Mouse (Mus musculus) MEL (cell line): Measurements from ENCODE around the gene Elfn2. TPM values are rescaled to one million over a fixed set of nuclear protein-coding genes. Genes with fewer than 3 reads are reported as not detected.

Experiments
- DNase-seq: peaks from one replicate; pipeline ENCODE4 v3.0.0; 2011; ENCODE audit warnings: low read depth, low spot score
- H3K27ac ChIP-seq: 2 replicates; pipeline ENCODE4 v1.5.1; 2012; ENCODE audit warnings: low read depth, mild to moderate bottlenecking, control low read depth, low read length, moderate library complexity; ENCODE audit not compliant: control insufficient read depth
- H3K27me3 ChIP-seq, 2 experiments: fragments of 150-350 bp in 1 of 2; sonication (generic) in 1 of 2; 2 replicates each; pipeline ENCODE4 v1.6.1; 2012; ENCODE audit warnings: low read length in 2 of 2, mild to moderate bottlenecking in 2 of 2, improper control_type of control experiment in 1 of 2, moderate library complexity in 1 of 2; ENCODE audit not compliant: insufficient read depth in 2 of 2, control insufficient read depth in 1 of 2
- H3K36me3 ChIP-seq, 2 experiments: 2 replicates each; pipeline ENCODE4 v1.6.1; 2012 to 2014; ENCODE audit warnings: low read length in 2 of 2, improper control_type of control experiment in 1 of 2, inconsistent platforms in 1 of 2, mild to moderate bottlenecking in 1 of 2; ENCODE audit not compliant: insufficient read depth in 2 of 2, control insufficient read depth in 1 of 2
- H3K4me1 ChIP-seq, 2 experiments: fragments of 150-350 bp in 1 of 2; sonication (generic) in 1 of 2; 2 replicates each; pipeline ENCODE4 v1.6.1; 2012; ENCODE audit warnings: low read length in 2 of 2, improper control_type of control experiment in 1 of 2, mild to moderate bottlenecking in 1 of 2; ENCODE audit not compliant: insufficient read depth in 2 of 2, control insufficient read depth in 1 of 2
- H3K4me3 ChIP-seq, 2 experiments: fragments of 150-350 bp in 1 of 2; sonication (generic) in 1 of 2; 2 replicates each; pipeline ENCODE4 v1.5.1; 2012; ENCODE audit warnings: low read depth in 2 of 2, low read length in 2 of 2, mild to moderate bottlenecking in 2 of 2, moderate library complexity in 2 of 2, control low read depth in 1 of 2, improper control_type of control experiment in 1 of 2; ENCODE audit not compliant: control insufficient read depth in 1 of 2, insufficient read depth in 1 of 2
- H3K79me2 ChIP-seq: 2 replicates; pipeline ENCODE4 v1.6.1; 2012; ENCODE audit warnings: mild to moderate bottlenecking, low read length, moderate library complexity; ENCODE audit not compliant: control insufficient read depth, poor library complexity, insufficient read depth
- H3K9ac ChIP-seq: 2 replicates; pipeline ENCODE4 v1.6.1; 2012; ENCODE audit warnings: low read depth, mild to moderate bottlenecking, control low read depth, low read length, moderate library complexity; ENCODE audit not compliant: control insufficient read depth, poor library complexity, severe bottlenecking
- H3K9me3 ChIP-seq: fragments of 150-350 bp; sonication (generic); replicated peaks from 2 replicates; pipeline ENCODE4 v1.6.1; 2012; ENCODE audit warnings: mild to moderate bottlenecking, low read length, improper control_type of control experiment, moderate library complexity; ENCODE audit not compliant: insufficient read depth
- BHLHE40 ChIP-seq: IDR thresholded peaks from 2 replicates; pipeline ENCODE4 v1.6.1; 2012; ENCODE audit warnings: low read depth, mild to moderate bottlenecking, inconsistent platforms, low read length, improper control_type of control experiment, borderline replicate concordance
- CHD2 ChIP-seq: IDR thresholded peaks from 2 replicates; pipeline ENCODE4 v1.6.1; 2011; ENCODE audit warnings: low read length, improper control_type of control experiment
- CTCF ChIP-seq, 3 experiments: IDR thresholded peaks in 2 of 3; conservative IDR thresholded peaks in 1 of 3; 2 replicates each; pipeline ENCODE4 v1.5.1; 2011 to 2012; ENCODE audit warnings: low read length in 3 of 3, low read depth in 2 of 3, mild to moderate bottlenecking in 2 of 3, improper control_type of control experiment in 1 of 3, inconsistent platforms in 1 of 3, mixed read lengths in 1 of 3, moderate library complexity in 1 of 3; ENCODE audit not compliant: control insufficient read depth in 1 of 3, insufficient read depth in 1 of 3, poor library complexity in 1 of 3, severe bottlenecking in 1 of 3
- GABPA ChIP-seq: IDR thresholded peaks from 2 replicates; pipeline ENCODE4 v1.6.1; 2012; ENCODE audit warnings: low read depth, mild to moderate bottlenecking, inconsistent platforms, low read length, improper control_type of control experiment, moderate library complexity
- HCFC1 ChIP-seq: IDR thresholded peaks from 2 replicates; pipeline ENCODE4 v1.6.1; 2012; ENCODE audit warnings: low read depth, mild to moderate bottlenecking, inconsistent platforms, low read length, improper control_type of control experiment, moderate library complexity
- KAT2A ChIP-seq: conservative IDR thresholded peaks from 2 replicates; pipeline ENCODE4 v1.6.1; 2012; ENCODE audit warnings: low read depth, low read length, improper control_type of control experiment, inconsistent platforms
- MAX ChIP-seq: IDR thresholded peaks from 2 replicates; pipeline ENCODE4 v1.6.1; 2011; ENCODE audit warnings: low read length, improper control_type of control experiment
- MEF2A ChIP-seq: IDR thresholded peaks from 2 replicates; pipeline ENCODE4 v1.6.1; 2014; ENCODE audit warnings: low read depth, mild to moderate bottlenecking, inconsistent platforms, low read length, improper control_type of control experiment; ENCODE audit not compliant: poor library complexity, insufficient replicate concordance, severe bottlenecking; ENCODE audit errors: extremely low read depth
- MXI1 ChIP-seq: IDR thresholded peaks from 2 replicates; pipeline ENCODE4 v1.6.1; 2011; ENCODE audit warnings: mild to moderate bottlenecking, low read depth, low read length, improper control_type of control experiment
- MYC ChIP-seq: IDR thresholded peaks from 2 replicates; pipeline ENCODE4 v1.6.1; 2011; ENCODE audit warnings: low read depth, mild to moderate bottlenecking, low read length, improper control_type of control experiment, moderate library complexity
- NELFE ChIP-seq: IDR thresholded peaks from 2 replicates; pipeline ENCODE4 v1.6.1; 2011; ENCODE audit warnings: low read depth, low read length, improper control_type of control experiment
- POLR2A ChIP-seq, 2 experiments: IDR thresholded peaks; 2 replicates each; pipeline ENCODE4 v1.6.1; 2011 to 2012; ENCODE audit warnings: low read length in 2 of 2, mild to moderate bottlenecking in 2 of 2, control low read depth in 1 of 2, improper control_type of control experiment in 1 of 2, low read depth in 1 of 2, moderate library complexity in 1 of 2; ENCODE audit not compliant: control insufficient read depth in 1 of 2, insufficient read depth in 1 of 2, poor library complexity in 1 of 2
- POLR2AphosphoS5 ChIP-seq: IDR thresholded peaks from 2 replicates; pipeline ENCODE4 v1.6.1; 2012; ENCODE audit warnings: low read depth, borderline replicate concordance, mild to moderate bottlenecking, inconsistent platforms, low read length, moderate library complexity, mixed read lengths
- SIN3A ChIP-seq: IDR thresholded peaks from 2 replicates; pipeline ENCODE4 v1.6.1; 2012; ENCODE audit warnings: low read length, improper control_type of control experiment, inconsistent platforms
- TBP ChIP-seq: IDR thresholded peaks from 2 replicates; pipeline ENCODE4 v1.8.0; 2011; ENCODE audit warnings: low read depth, low read length, improper control_type of control experiment
- ZC3H11A ChIP-seq: IDR thresholded peaks from 2 replicates; pipeline ENCODE4 v1.6.1; 2012; ENCODE audit warnings: low read depth, mild to moderate bottlenecking, inconsistent platforms, low read length, improper control_type of control experiment
- ZKSCAN1 ChIP-seq: IDR thresholded peaks from 2 replicates; pipeline ENCODE4 v1.6.1; 2012; ENCODE audit warnings: low read depth, mild to moderate bottlenecking, inconsistent platforms, low read length, improper control_type of control experiment, moderate library complexity
- polyA plus RNA-seq, 2 experiments: library from polyadenylated mRNA; stranded (reverse) in 1 of 2; unstranded in 1 of 2; fragments of >175 nt in 1 of 2; fragments of >200 nt in 1 of 2; gene quantifications; 2 replicates each; pipeline versions ENCODE4 v1.2.1 to v1.2.4; 2012; ENCODE audit warnings: low replicate concordance in 2 of 2, low read depth in 1 of 2; ENCODE audit not compliant: insufficient read length in 2 of 2, insufficient read depth in 1 of 2, missing spikeins in 1 of 2
- total RNA-seq: library from RNA; depleted of rRNA; stranded (reverse); fragments of 300-350 nt; gene quantifications from 2 replicates; pipeline ENCODE4 v1.2.3, GENCODE M21; 2012

Elfn2 gene
- total and polyA plus RNA-seq, 3 experiments = 0.04 to 0.15 TPM; not detected in 1

DNA sequence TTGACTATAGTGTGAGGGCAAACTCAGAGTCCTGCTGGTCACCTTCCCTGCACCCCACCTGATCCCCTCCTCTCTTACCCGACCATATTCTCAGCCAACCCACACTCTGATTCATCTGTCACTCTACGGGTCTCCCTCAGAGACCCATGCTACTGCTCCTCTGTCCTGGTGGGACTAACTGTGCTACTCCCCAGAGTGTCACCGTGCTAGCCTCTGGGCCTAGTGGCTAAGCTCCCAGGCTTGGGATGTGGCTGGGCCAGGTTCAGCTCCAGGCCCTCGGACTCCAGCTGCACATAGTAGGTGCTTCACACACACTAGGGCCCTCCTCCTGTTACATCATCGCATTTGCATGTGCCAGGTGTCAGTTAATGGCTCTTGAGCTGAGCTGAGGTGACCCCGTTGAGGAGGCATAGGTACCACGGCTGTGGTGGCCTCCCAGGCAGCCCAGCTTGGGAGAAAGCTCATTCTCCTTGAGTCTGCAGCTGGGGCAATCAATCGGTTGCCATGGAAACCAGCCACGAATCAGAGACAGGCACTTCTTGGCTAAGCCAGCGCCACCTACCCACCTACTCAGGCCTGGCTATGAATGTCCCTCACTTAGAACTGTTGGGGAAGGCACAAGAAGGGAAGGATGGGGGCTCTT, 84.4 kb downstream of the Elfn2 start:
- H3K27ac ChIP-seq = no peak overlapping the region
- H3K4me1 ChIP-seq = no peaks in the 10 kb centered on the region
- no peak overlapping the region for H3K9ac ChIP-seq
- peak; percentile 15 for DNase-seq
- H3K36me3 ChIP-seq = no peaks in the 10 kb centered on the region
- H3K79me2 ChIP-seq = no peaks in the 10 kb centered on the region
- no peak for TF ChIP-seq POLR2A (IDR thresholded peaks at IDR 0.05; ENCODE audit: control insufficient read depth in 1 of 2, insufficient read depth in 1 of 2, low read depth in 1 of 2, low read length in 2 of 2, poor library complexity in 1 of 2)
- TF ChIP-seq ZKSCAN1 = 0 out of 2 replicates have a peak, but pooled peaks have one; percentile 65
- no peak overlapping the region for H3K4me3 ChIP-seq
- no peaks in the 10 kb centered on the region for H3K9me3 ChIP-seq
- peaks cover 0 to 14% of the 10 kb centered on the region in 2 experiments; a peak in 2 of 4 replicates for H3K27me3 ChIP-seq

DNA sequence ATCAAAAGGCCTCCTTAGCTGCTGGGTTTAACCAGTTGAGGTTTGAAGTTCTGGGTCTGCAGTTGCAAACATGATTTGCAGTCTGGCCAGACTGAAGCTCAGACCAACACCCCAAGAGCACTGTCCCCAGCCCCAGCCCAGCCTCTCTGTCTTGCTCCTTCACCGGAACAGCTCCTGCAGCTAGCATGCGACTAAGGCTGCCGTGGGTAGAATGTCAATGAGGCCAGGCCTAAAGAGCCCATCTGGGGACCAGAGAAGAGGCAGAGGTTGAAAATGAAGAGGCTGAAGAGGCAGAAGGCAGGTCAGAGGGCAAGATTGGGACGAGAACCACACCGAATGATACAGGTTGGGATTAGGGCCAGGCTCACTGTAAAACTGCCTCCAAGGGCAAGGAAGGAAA, 85.2 kb downstream of the Elfn2 start:
- H3K4me3 ChIP-seq = no peak overlapping the region
- DNase-seq = no peak
- no peak overlapping the region for H3K9ac ChIP-seq
- H3K27ac ChIP-seq = no peak overlapping the region
- H3K27me3 ChIP-seq = peaks cover 0 to 14% of the 10 kb centered on the region in 2 experiments; a peak in 2 of 4 replicates
- no peaks in the 10 kb centered on the region for H3K36me3 ChIP-seq
- TF ChIP-seq HCFC1 (no peak), NELFE (no peak), POLR2AphosphoS5 (no peak), MYC (no peak), ZC3H11A (no peak), BHLHE40 (no peak), MEF2A (no peak), MXI1 (no peak), ZKSCAN1 (no peak), SIN3A (no peak), CTCF (IDR thresholded peaks at IDR 0.05 in 2 of 3, conservative IDR thresholded peaks at IDR 0.05 in 1 of 3; ENCODE audit: control insufficient read depth in 1 of 3, insufficient read depth in 1 of 3, low read depth in 2 of 3, low read length in 3 of 3, poor library complexity in 1 of 3, severe bottlenecking in 1 of 3) (no peak), TBP (no peak), MAX (no peak), GABPA (no peak), CHD2 (no peak), KAT2A (no peak)
- no peaks in the 10 kb centered on the region for H3K4me1 ChIP-seq
- no peaks in the 10 kb centered on the region for H3K79me2 ChIP-seq
- H3K9me3 ChIP-seq = no peaks in the 10 kb centered on the region
